Mouse (Mus musculus): ENCODE data around the gene Npnt. TPM values are rescaled to one million over a fixed set of nuclear protein-coding genes. Genes with fewer than 3 reads are reported as not detected.

The Npnt gene
- total RNA-seq, 4 experiments from 2014 or later: 10.5 to 18.7 (median 14.1) TPM

- no peak for DNase-seq (ENCODE audit: low spot score in 2 of 2)
These were observed 9.7 kb downstream of the Npnt start for GRCm38 (mm10) chr3:132940181-132940990.

- DNase-seq (ENCODE audit: low spot score in 2 of 2): no peak
These were observed 11.1 kb downstream of the Npnt start for GRCm38 (mm10) chr3:132939006-132939405.

- no peak for DNase-seq (ENCODE audit: low spot score in 2 of 2)
These were observed 15.4 kb downstream of the Npnt start for GRCm38 (mm10) chr3:132934649-132935048.

- DNase-seq (ENCODE audit: low spot score in 2 of 2): no peak
These were observed 18.6 kb downstream of the Npnt start for GRCm38 (mm10) chr3:132931526-132931925.

- no peak for DNase-seq (ENCODE audit: low spot score in 2 of 2)
These were observed 20.2 kb downstream of the Npnt start for GRCm38 (mm10) chr3:132929866-132930265.

- DNase-seq (ENCODE audit: low spot score in 2 of 2): no peak
These were observed 21.9 kb downstream of the Npnt start for GRCm38 (mm10) chr3:132928186-132928585.

- DNase-seq (ENCODE audit: low spot score in 2 of 2): no peak
These were observed 30.3 kb downstream of the Npnt start for GRCm38 (mm10) chr3:132919798-132920197.

GRCm38 (mm10) chr3:132919240-132919639 is 30.9 kb downstream of the Npnt start:
- no peak for DNase-seq (ENCODE audit: low spot score in 2 of 2)

- DNase-seq (ENCODE audit: low spot score in 2 of 2): no peak
These were observed 32.6 kb downstream of the Npnt start for GRCm38 (mm10) chr3:132917356-132918090.

- no peak for DNase-seq (ENCODE audit: low spot score in 2 of 2)
These were observed 34.4 kb downstream of the Npnt start for GRCm38 (mm10) chr3:132915661-132916060.

- DNase-seq (ENCODE audit: low spot score in 2 of 2): no peak
These were observed 37.7 kb downstream of the Npnt start for GRCm38 (mm10) chr3:132912420-132912819.

- no peak for DNase-seq (ENCODE audit: low spot score in 2 of 2)
These were observed 38.4 kb downstream of the Npnt start for GRCm38 (mm10) chr3:132911716-132912115.

GRCm38 (mm10) chr3:132910727-132911126 is 39.4 kb downstream of the Npnt start:
- no peak for DNase-seq (ENCODE audit: low spot score in 2 of 2)

- DNase-seq (ENCODE audit: low spot score in 2 of 2): no peak
These were observed 40.4 kb downstream of the Npnt start for GRCm38 (mm10) chr3:132909736-132910135.

- no peak for DNase-seq (ENCODE audit: low spot score in 2 of 2)
These were observed 42.4 kb downstream of the Npnt start for GRCm38 (mm10) chr3:132907506-132908203.

- no peak for DNase-seq (ENCODE audit: low spot score in 2 of 2)
These were observed 44.7 kb downstream of the Npnt start for GRCm38 (mm10) chr3:132905224-132905930.

GRCm38 (mm10) chr3:132903386-132903785 is 46.7 kb downstream of the Npnt start:
- no peak for DNase-seq (ENCODE audit: low spot score in 2 of 2)

- no peak for DNase-seq (ENCODE audit: low spot score in 2 of 2)
These were observed 47.2 kb downstream of the Npnt start for GRCm38 (mm10) chr3:132902921-132903320.

GRCm38 (mm10) chr3:132902206-132902605 is 47.9 kb downstream of the Npnt start:
- DNase-seq (ENCODE audit: low spot score in 2 of 2): no peak

- peak in 1 of 2 experiments; percentile 6 for DNase-seq (ENCODE audit: low spot score in 2 of 2)
These were observed 52.2 kb downstream of the Npnt start for GRCm38 (mm10) chr3:132897891-132898290.

- DNase-seq (ENCODE audit: low spot score in 2 of 2): no peak
These were observed 52.7 kb downstream of the Npnt start for GRCm38 (mm10) chr3:132897390-132897789.

Data from layer of hippocampus, adult 8-10 months (tissue).